Mouse (Mus musculus) heart, postnatal 36 days (tissue): ENCODE measurements at regions not wholly inside any gene's neighbourhood (a gene's known extent, or its start where the extent isn't known, plus 50 kb on each side); places are given as distances from the start of the nearest gene placed in this dataset.
A peak's percentile ranks its signal among the peaks of the same experiment; 100 is the strongest.

ENCODE experiments used
- DNase-seq, 2 experiments: peaks; one replicate each; pipeline ENCODE4 v3.0.0; 2021 to 2022
- intact Hi-C: fragments of 180-260 bp; cut with DNase I; formaldehyde crosslinking; loops from one replicate; pipeline ENCODE4 v1.15.1; 2025

DNA sequence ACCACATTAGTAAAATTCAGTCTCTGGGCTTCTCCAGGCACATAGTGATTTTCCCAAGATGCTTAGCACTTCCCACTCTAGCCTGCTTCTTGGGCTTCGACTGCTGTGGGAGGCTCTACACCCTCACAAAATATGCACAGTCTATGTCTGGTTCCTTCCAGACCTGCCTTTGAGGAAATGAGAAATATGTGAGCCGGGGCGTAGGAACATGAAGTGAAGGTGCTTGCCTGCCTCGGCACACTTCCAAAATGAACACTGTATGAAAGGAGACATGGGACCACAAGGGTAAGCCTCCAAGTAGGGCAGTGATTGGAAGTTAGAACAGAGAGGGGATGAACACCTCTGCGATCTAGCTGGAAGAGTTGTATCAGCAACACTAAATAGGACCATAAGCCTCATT is 54.5 kb downstream of the Gm10260 start:
- intact Hi-C loops: no loop called here
- no peak for DNase-seq

DNA sequence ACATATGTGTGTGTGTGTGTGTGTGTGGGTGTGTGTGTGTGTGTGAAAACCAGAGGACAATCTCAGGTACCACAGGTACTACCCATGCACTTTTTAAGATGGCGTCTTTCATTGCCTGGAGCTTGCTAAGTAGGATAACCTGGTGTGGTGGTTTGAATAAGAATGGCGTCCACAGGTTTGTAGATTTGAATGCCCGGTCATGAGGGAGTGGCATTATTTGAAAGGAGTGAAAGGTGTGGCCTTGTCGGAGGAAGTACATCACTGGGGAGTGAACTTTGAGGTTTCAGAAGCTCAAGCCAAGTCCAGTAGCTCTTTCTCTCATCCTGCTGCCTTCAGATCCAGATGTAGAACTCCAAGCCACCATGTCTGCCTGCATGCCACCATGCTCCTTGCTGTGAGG is 55.9 kb downstream of the Gm10260 start:
- intact Hi-C loops: no loop called here

DNA sequence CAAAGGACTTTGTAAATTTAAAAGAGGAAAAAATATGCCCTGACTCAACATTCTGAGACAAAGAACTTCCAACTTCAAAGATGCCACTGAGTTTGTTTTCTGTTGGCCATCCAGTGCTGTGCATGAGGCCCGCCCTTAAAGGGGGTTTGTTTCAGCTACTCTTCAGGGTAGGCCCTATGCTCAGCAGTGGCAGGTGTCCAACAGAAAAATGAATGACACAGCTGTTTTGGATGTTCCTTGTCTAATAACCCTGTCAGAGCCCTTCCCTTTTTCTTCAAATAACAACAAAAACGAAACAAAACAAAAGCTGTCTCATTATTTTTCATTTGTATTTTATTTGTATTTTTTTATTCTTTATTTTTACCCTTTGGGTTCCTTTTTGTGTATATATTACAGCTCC is 61.5 kb downstream of the Gm10260 start:
- intact Hi-C loops: no loop called here
- DNase-seq: peak in 1 of 2 experiments; percentile 6

More for the DNA sequence above, 55.9 kb downstream of the Gm10260 start:
- no peak for DNase-seq

- DNase-seq: no peak
- intact Hi-C loops: no loop called here
Measured at GRCm38 (mm10) chr13:97698317-97698716, 62.1 kb downstream of the Gm10260 start.

DNA sequence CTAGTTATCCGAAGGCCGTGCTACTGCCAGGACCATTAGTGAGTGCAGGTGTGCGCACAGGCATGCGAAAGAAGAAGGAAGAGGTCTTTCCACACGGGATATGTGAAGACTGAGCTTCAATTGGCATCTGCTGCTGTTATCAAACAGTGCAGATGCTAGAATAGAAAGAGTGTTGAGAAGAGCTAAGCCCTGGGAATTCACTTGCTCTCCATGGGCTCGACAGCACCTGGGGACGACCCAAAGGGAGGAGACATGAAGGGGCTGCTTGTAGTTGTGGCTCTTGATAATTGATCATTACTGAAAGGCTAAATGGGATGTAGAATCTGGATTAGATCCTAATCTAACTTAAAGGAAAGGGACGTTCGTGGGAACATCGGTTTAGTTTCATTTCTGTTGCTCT is 63.2 kb downstream of the Gm10260 start:
- DNase-seq: no peak
- intact Hi-C loops: no loop called here

DNA sequence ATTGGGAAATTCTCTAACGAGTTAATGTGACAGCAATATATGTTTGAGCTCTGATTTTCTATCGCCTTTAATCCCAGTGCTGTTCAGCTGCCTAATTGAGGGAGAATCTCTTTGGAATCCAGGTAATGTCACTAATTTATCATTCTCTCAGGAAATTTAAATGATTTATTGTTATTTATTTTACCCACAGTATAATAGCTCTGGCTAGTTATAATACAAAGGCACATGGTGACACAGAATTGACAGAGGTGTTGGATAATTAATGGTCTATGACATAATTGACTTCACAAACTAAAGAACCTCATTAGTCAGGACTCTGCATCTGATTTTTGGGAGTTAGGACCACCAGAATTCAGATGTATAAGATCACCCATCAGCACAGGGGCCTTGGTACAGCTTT is 65.4 kb downstream of the Gm10260 start:
- no peak for DNase-seq
- intact Hi-C loops: no loop called here

- DNase-seq: no peak
- intact Hi-C loops: loop anchor here (5.0 kb wide), 1 partner anchor 243 kb away; no protein-coding TSS in a partner anchor
Measured at GRCm38 (mm10) chr13:97694356-97694990, 66.0 kb downstream of the Gm10260 start.

DNA sequence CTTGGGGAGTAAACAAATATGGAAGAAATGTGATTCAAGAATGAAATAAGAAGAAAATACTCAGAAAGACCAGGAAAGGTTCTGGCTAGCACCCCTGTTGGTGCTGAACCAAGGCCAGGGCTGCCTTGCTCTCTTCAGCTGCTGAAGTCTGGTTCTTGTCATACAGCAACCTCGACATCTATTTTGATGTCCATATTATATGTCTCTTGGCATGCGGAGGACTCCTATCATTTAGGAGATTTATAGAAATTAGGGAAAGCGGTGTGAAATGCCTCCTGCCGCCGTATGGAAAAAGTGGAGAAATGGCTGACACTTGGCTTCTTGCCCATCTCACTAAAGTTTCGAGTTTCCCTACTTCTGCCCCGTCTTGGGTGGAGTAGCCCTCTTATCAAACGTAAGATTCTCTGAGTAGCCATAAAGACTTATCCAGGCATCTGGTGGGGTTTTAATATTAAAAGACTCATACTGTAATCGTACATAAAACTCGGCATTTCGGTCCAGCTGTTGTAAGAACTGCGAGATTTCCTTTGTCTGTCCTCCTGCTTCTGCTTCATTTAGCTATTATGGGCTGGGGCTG is 72.0 kb downstream of the Gm10260 start:
- intact Hi-C loops: no loop called here
- no peak for DNase-seq

DNA sequence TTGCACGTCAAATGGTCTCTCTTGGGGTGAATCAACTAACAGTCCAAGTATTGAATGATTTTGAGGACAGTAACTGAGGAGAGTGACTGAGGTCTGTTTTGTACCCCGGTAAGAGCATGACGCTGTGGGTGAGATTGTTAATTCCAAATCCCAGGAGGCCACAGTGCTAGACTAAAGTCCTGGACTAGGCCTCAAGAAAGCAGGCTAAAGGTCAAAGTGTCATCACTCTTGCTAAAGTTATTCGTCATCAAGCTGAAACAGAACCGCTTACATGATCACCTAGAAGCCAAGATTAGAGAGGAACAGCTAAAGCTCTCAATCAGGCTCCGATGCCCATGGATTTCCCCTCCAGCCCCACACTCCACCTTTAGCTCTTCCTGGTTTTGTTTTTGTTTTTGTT is 76.6 kb downstream of the Gm10260 start:
- intact Hi-C loops: no loop called here
- no peak for DNase-seq

- no peak for DNase-seq
- intact Hi-C loops: no loop called here
Measured at GRCm38 (mm10) chr13:97681228-97681987, 79.0 kb downstream of the Gm10260 start.

DNA sequence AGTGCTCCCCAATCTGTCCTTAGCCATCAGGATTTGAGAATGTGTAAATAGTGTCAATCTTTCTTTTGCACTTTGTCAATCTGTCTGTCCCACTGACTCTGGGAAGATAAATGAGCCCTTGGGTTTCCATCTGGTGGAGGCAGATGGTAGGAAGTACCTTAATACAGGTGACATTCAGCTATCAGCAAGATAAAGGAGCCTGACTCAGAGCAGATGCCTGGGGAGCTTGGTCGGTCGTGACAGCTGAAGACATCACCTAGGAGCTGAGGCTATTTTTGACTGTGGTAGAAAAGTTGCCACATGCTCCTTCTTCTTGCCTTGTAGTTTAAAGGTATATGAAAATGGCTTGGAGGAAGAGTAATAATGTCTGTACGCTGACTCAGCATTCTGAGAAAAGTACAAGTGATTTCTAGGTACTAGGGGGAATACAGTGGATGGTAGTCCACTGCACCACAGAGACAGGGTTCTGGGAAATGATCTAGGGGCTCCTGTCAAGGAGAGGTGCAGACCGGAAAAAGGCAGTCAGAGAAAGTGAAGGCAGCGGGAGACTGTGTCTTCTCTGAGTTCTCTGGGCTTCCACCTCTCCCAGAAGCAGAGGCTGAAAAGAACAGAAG is 80.0 kb downstream of the Gm10260 start:
- no peak for DNase-seq
- intact Hi-C loops: no loop called here

DNA sequence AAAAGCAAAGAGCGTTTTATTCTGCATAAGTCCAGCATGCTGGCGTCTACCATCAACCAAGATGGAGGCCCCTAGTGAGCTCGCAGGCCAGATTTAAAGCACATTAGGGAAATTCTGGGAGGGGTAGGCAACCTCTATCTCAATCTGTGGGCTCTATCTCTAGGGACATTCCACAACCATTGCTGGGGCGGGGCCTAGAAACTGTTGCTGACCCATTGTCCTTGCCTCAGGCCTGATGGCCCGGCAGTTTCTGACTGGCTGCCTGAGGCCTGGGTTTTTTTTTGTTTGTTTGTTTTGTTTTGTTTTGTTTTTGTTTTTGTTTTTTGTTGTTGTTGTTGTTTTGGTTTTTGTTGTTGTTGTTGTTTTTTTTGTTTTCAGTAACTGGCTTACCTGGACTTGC is 81.4 kb downstream of the Gm10260 start:
- intact Hi-C loops: no loop called here
- no peak for DNase-seq

- intact Hi-C loops: no loop called here
- peak; percentile 8 to 31 for DNase-seq
Measured at GRCm38 (mm10) chr13:97676536-97677048, 83.8 kb downstream of the Gm10260 start.

GRCm38 (mm10) chr13:97673107-97673506 is 87.3 kb downstream of the Gm10260 start:
- intact Hi-C loops: no loop called here
- no peak for DNase-seq

DNA sequence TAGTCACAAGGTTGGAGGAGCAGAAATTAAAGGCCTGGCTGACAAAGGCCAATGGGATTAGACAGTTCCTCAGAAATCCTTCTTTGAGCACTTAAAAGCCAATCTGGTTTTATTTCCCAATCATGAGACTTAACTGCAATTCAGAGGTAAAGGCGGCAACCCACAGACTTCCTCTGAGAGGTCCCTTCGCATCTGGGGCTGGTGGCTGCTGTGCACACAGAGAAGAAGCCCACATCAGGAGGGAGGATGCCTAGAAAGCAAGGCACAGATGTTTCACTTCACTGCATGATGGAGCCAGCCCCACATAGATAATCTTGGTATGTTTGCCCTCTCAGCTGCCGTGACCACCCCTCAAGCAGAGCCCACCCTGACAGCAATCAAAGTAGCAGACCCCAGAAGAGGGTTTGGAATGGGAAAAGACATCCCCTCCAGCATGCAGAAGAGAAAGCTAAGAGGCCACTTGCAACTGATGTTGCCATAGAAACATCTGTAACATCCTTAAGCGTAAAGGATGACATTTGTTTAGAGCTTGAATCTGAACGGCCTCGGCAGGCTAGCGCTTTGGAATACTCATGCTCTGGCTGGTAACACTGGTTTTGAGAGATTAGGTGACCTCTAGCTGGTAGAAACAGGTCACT is 88.3 kb downstream of the Gm10260 start:
- intact Hi-C loops: no loop called here
- DNase-seq: no peak

- intact Hi-C loops: no loop called here
Measured at GRCm38 (mm10) chr13:97669366-97669765, 91.1 kb downstream of the Gm10260 start.

GRCm38 (mm10) chr13:97668910-97669309 is 91.5 kb downstream of the Gm10260 start:
- intact Hi-C loops: no loop called here

More at GRCm38 (mm10) chr13:97669366-97669765, 91.1 kb downstream of the Gm10260 start:
- DNase-seq: no peak

DNA sequence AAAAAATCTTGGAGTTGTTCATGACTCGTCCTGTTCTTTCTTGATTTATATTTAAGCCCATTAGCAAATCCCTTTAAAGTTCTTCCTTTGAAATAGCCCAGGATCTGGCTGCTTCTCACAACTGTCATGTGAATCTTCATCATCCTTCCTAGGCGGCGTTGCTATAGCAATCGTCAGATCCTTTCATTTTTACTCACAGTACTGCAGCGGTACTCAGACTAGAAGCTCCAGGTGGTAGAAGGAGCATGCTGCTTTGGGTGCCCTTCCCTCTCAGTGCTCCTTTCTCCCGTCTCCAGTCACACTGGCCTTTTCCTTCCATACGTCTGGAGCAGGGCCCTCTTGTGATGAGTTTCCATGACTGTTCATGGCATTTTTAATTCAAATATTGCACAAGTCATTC is 93.1 kb downstream of the Gm10260 start:
- no peak for DNase-seq
- intact Hi-C loops: no loop called here

More at GRCm38 (mm10) chr13:97668910-97669309, 91.5 kb downstream of the Gm10260 start:
- no peak for DNase-seq

- DNase-seq: peak in 1 of 2 experiments; percentile 23
- intact Hi-C loops: no loop called here
Measured at GRCm38 (mm10) chr13:97666761-97667160, 93.7 kb downstream of the Gm10260 start.

- intact Hi-C loops: no loop called here
- DNase-seq: no peak
Measured at GRCm38 (mm10) chr13:97665226-97665625, 95.2 kb downstream of the Gm10260 start.

- intact Hi-C loops: no loop called here
- peak; percentile 64 to 65 for DNase-seq
Measured at GRCm38 (mm10) chr13:97662741-97663140, 97.7 kb downstream of the Gm10260 start.
